Mouse (Mus musculus) hindbrain, embryonic 11.5 days (tissue): ENCODE results near the gene Kcnj6. TPM values are rescaled to one million over a fixed set of nuclear protein-coding genes. Genes with fewer than 3 reads are reported as not detected.

Source experiments
- ATAC-seq: fragments of 200-750 bp; cut with Nextera tagmentation; 2 replicates; pipeline ENCODE4 v1.8.0; 2017; ENCODE audit warnings: mild to moderate bottlenecking, moderate TSS enrichment, moderate library complexity; ENCODE audit not compliant: low FRiP score
- DNase-seq: peaks from one replicate; pipeline ENCODE4 v3.0.0-alpha.2; 2015; ENCODE audit warnings: low spot score
- H3K27ac ChIP-seq: fragments of 300-500 bp; sonication (generic); 2 replicates; pipeline ENCODE4 v1.5.1; 2014; ENCODE audit warnings: mild to moderate bottlenecking, low read depth, low read length
- H3K27me3 ChIP-seq: fragments of 300-500 bp; sonication (generic); 2 replicates; pipeline ENCODE4 v1.6.1; 2014; ENCODE audit warnings: mild to moderate bottlenecking, low read length, moderate library complexity, mixed read lengths; ENCODE audit not compliant: control insufficient read depth, insufficient read depth
- H3K36me3 ChIP-seq: fragments of 300-500 bp; sonication (generic); 2 replicates; pipeline ENCODE4 v1.6.1; 2014; ENCODE audit warnings: mild to moderate bottlenecking, low read length, moderate library complexity, mixed read lengths; ENCODE audit not compliant: control insufficient read depth, insufficient read depth
- H3K4me1 ChIP-seq: fragments of 300-500 bp; sonication (generic); replicated peaks from 2 replicates; pipeline ENCODE4 v1.6.1; 2014; ENCODE audit warnings: low read length, mixed read lengths; ENCODE audit not compliant: control insufficient read depth, insufficient read depth
- H3K4me2 ChIP-seq: fragments of 300-500 bp; sonication (generic); replicated peaks from 2 replicates; pipeline ENCODE4 v1.6.1; 2014; ENCODE audit warnings: mild to moderate bottlenecking, low read depth, low read length
- H3K4me3 ChIP-seq: fragments of 300-500 bp; sonication (generic); 2 replicates; pipeline ENCODE4 v1.5.1; 2014; ENCODE audit warnings: low read depth, low read length
- H3K9ac ChIP-seq: fragments of 300-500 bp; sonication (generic); 2 replicates; pipeline ENCODE4 v1.6.1; 2014; ENCODE audit warnings: low read depth, low read length
- H3K9me3 ChIP-seq: fragments of 300-500 bp; sonication (generic); 2 replicates; pipeline ENCODE4 v1.6.1; 2016; ENCODE audit warnings: low read length; ENCODE audit not compliant: control insufficient read depth
- WGBS: fragments of 180-500 bp; shearing (Covaris S2); extraction: QIAGEN DNeasy Blood & Tissue Kit; methylation state at CpG from one replicate; pipeline ENCODE4 v1.1.7; 2014; 5-methylcytosine and 5-hydroxymethylcytosine counted together
- polyA plus RNA-seq: library from polyadenylated mRNA; unstranded; fragments of >200 nt; fragmentation: Nextera tagmentation; extraction: Ambion mirVana; gene quantifications from 2 replicates; pipeline ENCODE4 v1.2.1, GENCODE M21; 2014

The Kcnj6 gene
- polyA plus RNA-seq, 1 experiment from 2014 or later = 0.08 TPM

GRCm38 (mm10) chr16:94919177-94919576 lies 78.3 kb downstream of the Kcnj6 start:
- ATAC-seq (no peak), DNase-seq (no peak)

DNA sequence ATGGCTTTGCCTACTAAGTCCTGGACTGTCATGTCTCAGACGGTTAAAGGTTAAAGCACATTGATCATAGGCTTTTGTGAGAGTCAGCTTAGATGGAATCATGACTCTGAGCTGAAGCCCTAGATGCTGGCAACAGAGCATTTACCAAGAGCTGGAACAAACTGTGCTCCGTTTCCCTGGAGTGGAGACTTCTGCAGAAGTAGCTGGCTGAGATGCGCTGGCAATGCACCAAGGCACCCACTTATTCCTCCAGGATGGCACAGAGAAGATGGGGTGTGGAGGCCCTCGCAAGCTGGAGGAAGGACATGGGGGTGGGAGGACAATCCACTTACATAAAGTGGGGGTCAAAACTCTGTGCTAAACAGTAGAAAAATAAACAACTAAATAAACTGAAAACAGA lies 91.5 kb downstream of the Kcnj6 start:
- H3K4me2 ChIP-seq = no peak overlapping the region
- no peaks in the 10 kb centered on the region for H3K4me1 ChIP-seq
- 93% methylated on average over 4 of the region's 4 CpGs for WGBS
- no peaks in the 10 kb centered on the region for H3K36me3 ChIP-seq
- H3K4me3 ChIP-seq = no peak overlapping the region
- ATAC-seq = no peak
- H3K27ac ChIP-seq = no peak overlapping the region
- H3K27me3 ChIP-seq = no peaks in the 10 kb centered on the region
- no peak overlapping the region for H3K9ac ChIP-seq
- no peaks in the 10 kb centered on the region for H3K9me3 ChIP-seq
- no peak for DNase-seq

More at GRCm38 (mm10) chr16:94919177-94919576, 78.3 kb downstream of the Kcnj6 start:
- Histone ChIP-seq H3K9me3 (no peaks in the 10 kb centered on the region), H3K27me3 (no peaks in the 10 kb centered on the region), H3K27ac (no peak overlapping the region), H3K4me3 (no peak overlapping the region), H3K4me2 (no peak overlapping the region), H3K9ac (no peak overlapping the region), H3K4me1 (no peaks in the 10 kb centered on the region), H3K36me3 (no peaks in the 10 kb centered on the region)
- WGBS = 64% methylated on average over 5 of the region's 5 CpGs

DNA sequence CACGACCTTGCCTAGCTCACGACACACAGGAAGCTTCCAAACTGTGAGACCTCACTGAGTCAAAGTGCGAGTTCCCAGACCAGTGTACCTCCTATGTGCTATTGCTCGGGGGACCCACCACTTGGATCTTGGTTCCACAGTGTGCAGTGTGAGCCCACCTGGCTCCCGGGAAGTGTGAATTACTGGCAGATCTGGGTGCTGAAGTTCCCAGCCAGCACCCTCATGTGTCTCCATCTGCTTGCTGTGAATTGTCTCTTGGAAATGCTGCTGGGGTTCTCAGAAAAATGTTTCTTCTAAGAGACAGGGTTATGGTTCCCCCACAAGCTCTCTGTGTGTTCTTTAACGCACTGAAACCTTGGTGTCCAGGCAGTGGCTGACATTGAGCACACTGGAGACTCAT lies 98.7 kb downstream of the Kcnj6 start:
- no peaks in the 10 kb centered on the region for H3K4me1 ChIP-seq
- H3K27me3 ChIP-seq = no peaks in the 10 kb centered on the region
- H3K4me3 ChIP-seq = no peak overlapping the region
- H3K4me2 ChIP-seq = no peak overlapping the region
- no peak overlapping the region for H3K27ac ChIP-seq
- ATAC-seq (no peak), DNase-seq (no peak)
- H3K9ac ChIP-seq = no peak overlapping the region
- H3K36me3 ChIP-seq = no peaks in the 10 kb centered on the region
- WGBS = 89% methylated on average over 6 of the region's 6 CpGs
- no peaks in the 10 kb centered on the region for H3K9me3 ChIP-seq

GRCm38 (mm10) chr16:94892162-94892650 lies 105.3 kb downstream of the Kcnj6 start:
- ATAC-seq (no peak), DNase-seq (no peak)
- Histone ChIP-seq H3K4me1 (no peaks in the 10 kb centered on the region), H3K9me3 (no peaks in the 10 kb centered on the region), H3K4me2 (no peak overlapping the region), H3K9ac (no peak overlapping the region), H3K4me3 (no peak overlapping the region), H3K27ac (no peak overlapping the region), H3K36me3 (no peaks in the 10 kb centered on the region), H3K27me3 (no peaks in the 10 kb centered on the region)
- WGBS = 97% methylated on average over 4 of the region's 4 CpGs

DNA sequence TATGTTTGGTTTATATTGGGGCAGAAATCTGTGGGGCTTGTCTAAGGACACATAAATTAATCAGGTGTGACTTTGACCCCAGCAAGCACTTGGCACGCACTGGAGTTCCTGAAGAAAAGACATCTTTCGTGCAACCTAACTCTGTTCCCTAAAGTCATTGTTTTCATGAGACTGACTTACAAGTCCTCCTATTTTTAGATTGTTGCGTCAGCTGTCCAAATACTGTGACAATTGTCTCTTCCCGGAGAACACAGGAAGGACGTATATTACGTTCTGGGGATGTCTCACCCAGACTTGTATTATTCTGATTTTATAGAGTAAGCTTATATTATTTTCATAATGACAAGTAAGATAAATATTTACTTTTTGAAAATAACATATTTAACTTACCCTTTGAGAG lies 106.9 kb downstream of the Kcnj6 start:
- H3K4me2 ChIP-seq = no peak overlapping the region
- H3K9me3 ChIP-seq = no peaks in the 10 kb centered on the region
- H3K9ac ChIP-seq = no peak overlapping the region
- ATAC-seq (no peak), DNase-seq (no peak)
- no peaks in the 10 kb centered on the region for H3K36me3 ChIP-seq
- H3K4me1 ChIP-seq = no peaks in the 10 kb centered on the region
- 85% methylated on average over 6 of the region's 6 CpGs for WGBS
- H3K4me3 ChIP-seq = no peak overlapping the region
- no peak overlapping the region for H3K27ac ChIP-seq
- no peaks in the 10 kb centered on the region for H3K27me3 ChIP-seq

- no peaks in the 10 kb centered on the region for H3K9me3 ChIP-seq
- H3K9ac ChIP-seq = no peak overlapping the region
- H3K4me1 ChIP-seq = no peaks in the 10 kb centered on the region
- H3K4me3 ChIP-seq = no peak overlapping the region
- H3K36me3 ChIP-seq = no peaks in the 10 kb centered on the region
- no peak for ATAC-seq
- 89% methylated on average over 2 of the region's 2 CpGs for WGBS
- no peak overlapping the region for H3K27ac ChIP-seq
- H3K4me2 ChIP-seq = no peak overlapping the region
- no peaks in the 10 kb centered on the region for H3K27me3 ChIP-seq
- no peak for DNase-seq
These were observed 107.4 kb downstream of the Kcnj6 start for GRCm38 (mm10) chr16:94890056-94890455.

GRCm38 (mm10) chr16:94888554-94888953 lies 108.9 kb downstream of the Kcnj6 start:
- DNase-seq (no peak), ATAC-seq (no peak)
- no peaks in the 10 kb centered on the region for H3K9me3 ChIP-seq
- no peak overlapping the region for H3K27ac ChIP-seq
- H3K4me1 ChIP-seq = no peaks in the 10 kb centered on the region
- H3K36me3 ChIP-seq = no peaks in the 10 kb centered on the region
- H3K27me3 ChIP-seq = no peaks in the 10 kb centered on the region
- H3K4me2 ChIP-seq = no peak overlapping the region
- no peak overlapping the region for H3K4me3 ChIP-seq
- H3K9ac ChIP-seq = no peak overlapping the region
- WGBS = 74% methylated on average over 9 of the region's 11 CpGs

GRCm38 (mm10) chr16:94886398-94886797 lies 111.1 kb downstream of the Kcnj6 start:
- no peak for ATAC-seq
- H3K9ac ChIP-seq = no peak overlapping the region
- H3K36me3 ChIP-seq = no peaks in the 10 kb centered on the region
- no peak overlapping the region for H3K4me3 ChIP-seq
- H3K4me2 ChIP-seq = no peak overlapping the region
- DNase-seq = no peak
- H3K27ac ChIP-seq = no peak overlapping the region
- 87% methylated on average over 7 of the region's 7 CpGs for WGBS
- no peaks in the 10 kb centered on the region for H3K4me1 ChIP-seq
- H3K9me3 ChIP-seq = no peaks in the 10 kb centered on the region
- H3K27me3 ChIP-seq = no peaks in the 10 kb centered on the region

DNA sequence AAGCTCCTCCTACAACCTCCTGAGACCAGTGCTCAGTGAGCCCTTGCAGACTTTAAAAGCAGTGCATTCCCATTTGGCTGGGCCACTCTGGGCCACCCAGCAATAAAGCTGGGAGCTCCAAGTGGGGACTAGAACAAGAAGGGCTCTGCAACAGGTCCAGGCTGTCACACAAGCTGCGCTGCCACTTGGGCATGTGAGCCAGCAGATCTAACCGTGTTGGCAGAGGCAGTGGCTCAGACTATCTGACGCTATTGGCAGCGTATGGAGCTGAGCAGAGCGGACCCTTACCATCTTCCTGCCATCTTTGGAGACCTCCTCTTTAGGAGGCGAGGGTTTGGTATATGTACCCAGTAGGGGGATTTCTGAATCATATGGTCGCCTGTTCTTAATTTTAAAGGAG lies 112.4 kb downstream of the Kcnj6 start:
- Histone ChIP-seq H3K9me3 (no peaks in the 10 kb centered on the region), H3K4me2 (no peak overlapping the region), H3K27me3 (no peaks in the 10 kb centered on the region), H3K4me1 (no peaks in the 10 kb centered on the region), H3K4me3 (no peak overlapping the region), H3K9ac (no peak overlapping the region), H3K27ac (no peak overlapping the region), H3K36me3 (no peaks in the 10 kb centered on the region)
- ATAC-seq = no peak
- 82% methylated on average over 7 of the region's 7 CpGs for WGBS
- DNase-seq = no peak
